Mouse (Mus musculus) testis, postnatal 10 days (tissue): ENCODE data around the gene Vti1a.

Source experiments
- DNase-seq: peaks from one replicate; pipeline ENCODE4 v3.0.0; 2021; ENCODE audit warnings: low spot score

Gene Vti1a

DNA sequence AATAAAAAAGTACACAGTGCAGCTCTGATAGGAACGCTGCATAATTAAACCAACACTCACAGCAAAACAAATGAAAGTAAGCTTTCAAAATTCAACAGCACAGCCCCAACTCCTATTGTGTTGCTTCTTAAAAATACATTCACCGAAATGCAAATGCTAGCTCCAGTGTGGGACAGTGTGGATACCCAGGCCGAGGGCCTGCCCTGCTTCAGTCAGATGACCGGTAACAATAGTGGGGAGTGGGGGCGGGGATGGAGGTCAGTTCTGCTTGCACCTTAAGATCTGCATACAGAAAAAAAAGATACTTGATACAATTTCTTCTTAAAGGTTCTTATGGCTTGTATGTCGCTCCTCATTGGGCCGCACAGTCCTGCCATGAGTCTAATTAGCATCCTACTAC, 65.2 kb downstream of the Vti1a start:
- no peak for DNase-seq

DNA sequence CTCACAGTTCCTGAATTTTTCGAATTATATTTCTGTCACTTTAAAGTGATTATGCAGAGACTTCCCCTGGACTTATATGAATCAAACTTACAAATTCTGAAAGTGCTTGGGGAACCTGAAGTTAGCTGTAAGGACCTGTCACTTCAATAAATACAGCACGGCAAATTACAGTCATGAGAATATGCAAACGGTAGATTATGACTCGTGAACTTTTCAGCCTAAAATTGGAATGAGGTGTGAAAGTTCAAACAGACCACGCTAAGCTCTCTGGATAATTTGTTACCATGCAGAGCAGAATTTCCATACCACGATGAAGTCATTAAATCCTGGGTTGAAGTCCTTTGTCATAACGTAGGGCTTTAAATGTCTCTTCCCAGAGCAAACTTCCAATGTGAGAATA, 66.7 kb downstream of the Vti1a start:
- DNase-seq, result no peak

DNA sequence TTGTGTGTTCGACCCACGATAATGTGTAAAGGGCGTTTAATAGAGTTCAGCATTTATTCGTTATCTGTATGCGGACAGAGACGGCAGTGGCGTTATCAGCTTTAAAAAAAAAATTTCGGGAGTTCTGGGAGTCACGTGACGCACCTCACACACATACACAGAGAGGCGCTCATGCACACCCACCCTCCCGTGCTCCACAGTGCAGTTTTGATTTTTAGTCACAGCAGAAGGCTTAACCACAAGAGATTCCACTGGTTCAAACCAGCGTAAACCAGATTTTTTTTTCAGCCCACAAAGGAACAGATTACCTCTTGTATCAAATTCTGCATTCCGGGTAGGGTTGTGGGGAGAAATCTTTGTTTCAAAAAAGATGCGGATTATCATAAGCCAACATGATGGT, 68.5 kb downstream of the Vti1a start:
- no peak for DNase-seq

DNA sequence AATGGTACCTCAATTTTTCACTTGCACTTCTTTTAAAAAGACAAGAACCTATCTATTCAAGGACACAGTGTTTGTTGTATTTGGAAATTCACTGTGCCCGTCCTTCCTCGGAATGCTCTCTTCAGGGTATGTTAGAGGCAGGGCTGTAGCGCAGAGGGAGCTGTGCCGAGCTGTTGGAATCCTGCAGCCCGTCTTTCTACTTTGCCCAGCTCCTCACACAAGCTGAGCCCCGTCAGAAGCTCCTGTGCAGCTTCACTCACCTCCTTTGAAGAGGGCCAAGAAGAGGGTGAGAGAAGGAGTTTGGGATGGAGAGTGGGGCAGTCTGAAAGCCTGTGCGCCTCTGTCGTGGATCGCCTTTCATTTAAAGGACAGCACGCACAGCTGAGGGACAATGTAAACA, 72.9 kb downstream of the Vti1a start:
- no peak for DNase-seq

DNA sequence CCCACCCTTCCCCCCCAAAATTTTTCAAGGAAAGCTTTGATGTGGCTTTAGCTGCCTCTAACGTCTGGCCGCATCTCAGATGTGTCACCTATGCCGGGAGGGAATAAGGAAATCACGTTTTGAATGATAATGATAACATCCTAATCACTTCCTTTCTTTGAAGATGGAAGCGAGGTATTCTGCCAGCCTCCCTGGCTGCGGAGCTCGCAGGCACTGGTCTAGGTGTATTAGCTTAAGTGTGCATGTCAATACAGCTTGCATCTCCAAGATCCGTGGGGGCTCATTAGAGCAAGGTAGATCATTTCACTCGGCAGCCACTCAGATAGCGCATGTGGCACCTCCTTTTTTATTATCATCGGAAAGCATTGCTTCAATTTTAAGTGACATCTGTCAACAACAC, 74.2 kb downstream of the Vti1a start:
- DNase-seq, result no peak

DNA sequence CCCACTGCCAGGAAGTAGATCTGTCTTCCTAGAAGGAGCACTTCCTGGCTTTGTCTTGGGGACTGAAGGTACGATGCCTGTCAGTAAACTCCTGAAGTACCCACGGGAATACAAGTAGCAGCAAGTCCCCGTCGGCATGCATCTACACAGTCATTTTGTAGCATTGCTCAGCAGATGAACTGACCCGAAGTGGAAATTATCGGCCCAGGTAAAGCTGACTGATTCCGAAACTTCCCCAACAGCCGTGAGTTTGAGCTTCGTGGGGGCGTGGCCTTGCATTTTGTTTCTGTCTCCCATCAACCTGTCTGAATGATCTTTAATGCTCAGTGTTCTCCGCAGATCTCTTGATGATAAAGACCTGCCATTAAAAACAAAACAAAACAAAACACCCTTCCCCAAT, 85.5 kb downstream of the Vti1a start:
- DNase-seq, result no peak

DNA sequence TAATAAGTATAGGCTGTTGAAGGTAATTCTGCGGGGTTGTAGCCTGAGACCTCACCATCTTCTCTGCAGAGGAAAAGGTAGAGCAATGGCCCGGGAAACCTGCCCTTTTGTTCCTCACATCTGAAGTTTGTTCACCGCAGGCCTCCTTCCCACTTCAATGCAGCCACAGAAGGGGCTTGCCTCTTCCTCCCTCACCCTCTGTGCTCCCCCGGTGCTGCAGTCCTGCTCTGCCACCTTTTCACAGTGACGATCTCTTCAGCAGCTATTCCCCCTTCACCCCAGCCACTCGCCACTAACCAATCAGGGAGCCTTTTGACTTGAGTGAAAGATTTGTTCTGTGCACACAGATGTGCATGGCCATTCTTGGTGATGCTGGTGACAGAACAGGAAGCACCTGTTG, 92.4 kb downstream of the Vti1a start:
- no peak for DNase-seq

DNA sequence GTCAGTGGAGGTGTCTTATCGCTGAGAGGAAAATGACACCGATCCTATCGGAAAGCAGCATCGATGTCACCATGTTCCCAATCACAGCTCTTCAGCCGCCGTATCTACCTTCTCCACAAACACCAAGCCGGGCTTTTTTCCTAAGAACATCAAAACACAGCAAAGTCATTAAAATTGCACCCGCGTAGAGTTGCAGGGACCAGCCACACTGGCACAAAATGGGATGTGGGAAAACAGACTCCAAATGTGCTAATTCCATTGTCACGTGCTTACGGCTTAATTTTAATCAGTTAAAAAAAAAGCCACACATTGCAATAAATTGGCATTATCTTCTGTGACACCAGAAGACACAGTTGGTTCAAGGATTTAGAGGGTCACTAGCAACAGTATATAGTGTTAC, 95.3 kb downstream of the Vti1a start:
- DNase-seq, result no peak

DNA sequence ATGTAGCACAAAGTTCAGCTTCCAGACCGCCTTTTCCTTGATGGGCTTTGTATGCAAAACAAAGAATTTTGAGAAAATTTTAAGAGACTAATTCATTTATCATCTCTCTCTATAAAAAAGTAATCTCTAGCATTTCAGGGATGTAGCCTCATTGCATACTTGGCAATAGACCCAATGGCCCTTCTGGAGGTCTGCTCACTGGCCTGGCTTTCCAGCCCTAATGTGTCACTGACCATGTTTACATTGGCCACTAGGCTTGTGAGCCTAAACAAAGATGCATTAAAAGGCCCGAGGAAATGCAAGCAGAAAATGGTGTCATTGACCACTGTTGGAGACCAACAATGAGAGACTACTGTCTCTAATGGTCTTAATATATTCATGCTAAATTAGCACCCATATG, 95.8 kb downstream of the Vti1a start:
- no peak for DNase-seq

DNA sequence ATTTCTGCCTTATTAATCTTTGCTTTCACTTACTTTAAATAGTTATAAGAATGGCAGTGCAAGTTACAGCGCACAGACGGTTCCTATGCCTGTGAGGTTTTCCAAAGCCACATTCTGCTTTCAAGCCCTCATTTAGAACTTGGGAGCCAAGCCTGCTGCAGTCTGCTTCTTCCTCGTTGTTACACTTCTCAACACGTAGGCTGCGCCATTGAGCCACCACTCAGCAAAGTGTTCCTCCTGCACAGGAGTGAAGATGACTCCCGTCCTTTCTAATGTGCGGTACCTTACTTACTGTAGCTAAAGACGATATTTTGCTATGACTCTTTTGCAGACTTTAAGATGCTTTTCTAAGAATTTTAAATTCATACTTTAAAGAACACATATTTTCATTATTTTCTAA, 98.0 kb downstream of the Vti1a start:
- peak; percentile 62 for DNase-seq

DNA sequence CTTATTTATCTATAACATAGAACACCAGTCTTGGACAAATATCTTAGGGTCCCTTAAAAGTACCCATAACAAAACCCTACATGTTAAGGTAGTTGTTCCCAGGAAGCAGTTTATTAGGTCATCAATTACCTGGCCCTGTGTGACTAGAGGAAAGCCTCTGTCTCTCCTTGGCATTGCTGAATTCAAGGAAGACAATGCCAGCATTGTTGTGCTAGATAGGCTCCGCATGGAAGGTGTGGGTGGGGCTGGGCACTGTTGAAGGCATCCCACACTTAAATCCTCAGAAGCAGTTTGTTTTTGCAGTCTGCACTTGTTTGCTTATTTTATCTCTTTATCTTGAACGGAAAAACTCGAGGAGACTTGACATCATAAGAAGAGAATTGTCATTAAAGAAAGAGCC, 102.7 kb downstream of the Vti1a start:
- DNase-seq, result no peak

DNA sequence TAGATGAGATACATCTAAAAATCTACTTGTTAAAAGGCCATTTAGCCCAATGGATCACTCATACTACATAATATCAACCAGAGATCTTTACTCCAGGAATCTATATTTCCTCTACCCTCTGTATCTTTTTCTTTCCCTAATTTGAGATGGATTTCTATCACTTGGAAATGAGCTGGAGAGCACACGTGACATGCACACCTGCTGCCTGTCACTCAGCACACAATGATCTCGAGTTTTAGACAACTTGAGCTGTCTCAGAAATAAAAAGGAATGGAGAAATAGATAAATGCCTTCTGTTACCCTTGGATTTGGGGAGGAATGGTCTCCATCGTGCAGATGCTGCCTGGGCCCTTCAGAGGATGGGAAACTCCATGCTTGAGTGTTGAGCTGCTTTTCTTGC, 103.9 kb downstream of the Vti1a start:
- no peak for DNase-seq

DNA sequence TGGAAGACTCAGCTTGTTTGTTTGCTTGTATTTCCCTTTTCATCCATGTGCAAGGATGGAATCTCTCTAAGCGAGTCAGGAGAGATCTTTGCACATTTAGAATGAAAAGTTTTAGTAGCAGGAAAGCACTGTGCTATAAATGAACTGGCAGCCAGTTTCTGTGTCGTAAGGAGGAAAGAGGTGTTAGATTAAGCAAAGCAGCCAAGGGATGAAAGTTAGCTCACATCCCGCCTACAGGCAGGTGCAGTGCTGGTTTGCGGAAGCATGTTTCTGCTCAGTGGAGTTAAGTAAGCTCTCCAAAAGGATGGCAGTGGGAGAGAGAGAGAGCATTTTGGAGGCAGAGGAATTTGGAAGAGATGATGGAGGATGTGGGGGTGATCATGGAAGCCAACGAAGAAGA, 105.7 kb downstream of the Vti1a start:
- DNase-seq, result no peak

DNA sequence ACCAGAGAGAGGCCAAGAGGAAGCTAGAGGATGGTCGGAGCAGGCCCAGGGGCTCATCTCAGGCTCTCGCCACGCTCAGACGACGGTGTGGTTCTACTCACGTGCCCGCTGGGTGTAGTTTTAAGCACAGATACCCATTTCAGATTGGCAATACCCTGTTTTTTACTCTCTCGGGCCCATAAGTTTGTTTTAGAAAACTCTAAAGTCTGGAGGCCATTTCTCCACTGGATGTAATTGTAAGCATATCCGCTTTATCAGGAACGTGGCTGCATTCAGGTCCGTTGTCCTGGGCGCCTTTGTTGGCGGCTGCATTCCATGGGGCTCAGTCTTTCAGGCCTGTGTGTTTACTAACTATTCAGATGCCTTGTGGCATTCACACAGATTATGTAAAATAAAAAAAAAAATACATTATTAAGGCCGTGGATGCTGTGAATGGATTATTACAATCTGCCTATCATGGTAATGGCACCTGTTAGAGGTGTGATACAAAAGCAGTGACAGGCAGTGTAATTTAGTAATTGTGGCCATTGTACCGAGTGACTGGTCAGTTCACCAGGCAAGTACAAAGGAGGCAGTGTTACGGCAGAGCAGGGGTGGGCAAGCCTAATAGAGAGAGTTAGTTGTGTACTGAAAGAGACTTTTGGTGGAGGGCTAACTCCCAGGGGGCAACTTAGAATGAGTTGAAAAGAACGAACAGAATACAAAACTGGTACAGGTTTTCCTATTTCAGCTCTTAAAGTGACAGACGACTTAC, 106.4 kb downstream of the Vti1a start:
- no peak for DNase-seq

DNA sequence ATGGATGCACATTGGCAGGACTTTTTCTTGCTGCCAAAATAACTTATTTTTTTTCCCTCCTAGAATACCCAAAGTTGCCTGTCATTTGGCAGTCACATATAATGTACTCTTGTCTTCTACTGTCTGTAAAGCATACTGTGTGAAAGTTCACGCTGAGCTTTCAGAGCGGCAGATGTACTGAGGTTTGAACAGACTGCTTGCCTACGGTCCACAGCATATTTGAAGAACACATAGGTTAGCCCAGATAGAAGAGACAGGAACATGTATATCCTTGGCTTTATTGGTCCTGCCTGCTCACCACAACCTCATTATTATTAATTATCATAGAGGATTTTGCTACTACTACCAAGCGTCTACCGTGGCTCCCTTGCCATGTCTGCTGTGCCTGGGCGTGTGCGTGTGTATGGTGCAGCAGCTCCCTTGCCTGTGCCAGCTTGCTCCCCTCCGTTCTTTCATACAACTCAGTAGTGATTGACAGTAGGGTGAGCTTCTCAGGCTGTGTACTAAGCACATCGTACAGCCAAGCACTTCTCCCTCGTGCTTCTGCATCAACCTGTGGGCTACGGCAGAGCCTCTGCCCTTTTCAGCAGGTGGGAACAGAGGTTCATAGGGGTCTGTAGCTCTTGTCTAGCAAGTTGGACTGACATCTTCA, 107.1 kb downstream of the Vti1a start:
- DNase-seq, result no peak

DNA sequence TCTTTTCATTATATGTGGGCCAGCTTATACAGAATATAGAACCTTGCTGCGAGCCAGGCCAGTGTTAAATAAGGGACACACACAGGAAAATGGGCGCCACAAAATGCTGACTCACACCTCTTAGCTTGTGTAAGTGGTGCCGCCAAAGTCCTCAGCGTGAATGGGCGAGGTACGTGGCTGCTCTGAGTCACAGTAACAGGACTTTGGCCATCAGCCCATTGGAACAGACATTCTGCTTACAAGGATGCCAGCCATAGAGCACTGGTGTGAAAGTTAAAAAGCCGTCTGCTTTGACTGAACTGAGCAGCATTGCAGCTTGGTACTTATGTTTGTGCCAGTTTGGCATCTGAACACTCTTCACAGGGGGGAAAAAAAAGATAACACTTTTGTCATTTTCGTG, 107.9 kb downstream of the Vti1a start:
- DNase-seq, result no peak

DNA sequence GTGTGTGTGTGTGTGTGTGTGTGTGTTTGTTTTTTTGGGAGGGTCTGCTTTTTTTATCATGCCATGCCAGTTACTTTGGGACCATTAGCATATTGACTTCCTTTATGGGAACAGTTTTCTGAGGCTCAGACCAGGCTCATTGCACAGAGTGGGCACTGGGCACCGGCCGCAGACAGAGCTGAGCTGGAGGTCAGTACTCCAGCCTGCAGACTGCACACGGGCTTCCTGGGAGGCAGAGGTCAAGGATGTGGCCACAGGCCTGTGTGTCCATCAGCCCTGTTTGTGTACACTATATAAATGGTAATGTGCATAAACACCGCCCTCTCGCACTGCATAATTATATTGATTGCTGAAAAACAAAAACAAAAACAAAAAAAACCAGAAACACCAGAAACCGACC, 108.4 kb downstream of the Vti1a start:
- DNase-seq, result no peak

DNA sequence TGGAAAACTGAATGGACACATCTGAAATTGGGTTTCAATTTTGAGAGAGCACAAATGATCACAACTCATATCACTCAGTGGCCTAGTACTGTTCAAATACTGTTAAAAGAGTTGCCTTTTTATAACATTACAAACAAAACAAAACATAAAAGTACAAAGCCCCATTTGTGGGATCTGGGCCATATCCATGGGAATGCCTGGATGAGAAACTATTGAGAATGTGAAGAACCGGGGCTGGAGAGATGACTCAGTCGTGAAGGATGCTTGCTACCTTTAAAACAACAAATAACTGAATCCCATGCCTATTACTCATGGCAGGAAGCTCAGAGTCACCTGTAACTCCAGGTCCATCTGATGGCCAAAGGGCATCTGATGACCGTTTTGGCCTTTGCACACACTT, 124.2 kb downstream of the Vti1a start:
- DNase-seq, result no peak

DNA sequence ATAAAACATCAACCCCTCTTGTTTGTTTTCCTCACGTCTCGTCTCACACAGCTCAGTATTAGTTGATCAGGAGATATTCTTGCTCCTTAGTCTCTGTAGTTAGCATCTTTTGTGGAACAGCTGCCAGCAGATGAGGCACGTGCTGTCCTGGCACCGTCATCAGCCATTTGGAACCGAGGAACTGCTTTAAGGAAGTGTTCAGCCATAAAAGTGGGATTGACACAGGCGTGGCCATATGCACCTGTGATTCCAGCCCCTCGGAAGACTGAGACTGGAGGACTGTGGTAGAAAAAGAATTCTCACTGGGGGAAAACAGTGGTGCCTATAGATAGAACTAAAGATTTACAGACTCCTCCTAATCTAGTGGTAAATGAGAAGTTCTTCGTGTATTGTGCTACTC, 127.5 kb downstream of the Vti1a start:
- no peak for DNase-seq

DNA sequence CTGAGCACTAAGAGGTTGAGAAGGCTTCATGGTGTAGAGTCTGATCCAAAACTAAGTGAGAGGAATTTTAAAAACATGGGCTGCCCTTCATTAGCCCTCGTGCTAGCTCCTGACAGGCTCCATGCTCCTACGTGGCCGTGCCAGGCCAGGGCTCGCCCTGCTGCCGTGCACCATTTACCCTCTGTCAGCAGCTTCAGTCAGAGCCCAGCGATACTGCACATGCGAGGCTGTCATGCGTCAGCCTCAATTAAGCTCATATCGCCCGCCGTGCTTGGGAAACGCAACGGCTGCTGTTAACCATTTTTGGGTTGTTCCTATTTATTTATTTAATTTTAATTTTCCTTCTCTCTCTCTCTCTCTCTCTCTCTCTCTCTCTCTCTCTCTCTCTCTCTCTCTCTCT, 133.0 kb downstream of the Vti1a start:
- no peak for DNase-seq

DNA sequence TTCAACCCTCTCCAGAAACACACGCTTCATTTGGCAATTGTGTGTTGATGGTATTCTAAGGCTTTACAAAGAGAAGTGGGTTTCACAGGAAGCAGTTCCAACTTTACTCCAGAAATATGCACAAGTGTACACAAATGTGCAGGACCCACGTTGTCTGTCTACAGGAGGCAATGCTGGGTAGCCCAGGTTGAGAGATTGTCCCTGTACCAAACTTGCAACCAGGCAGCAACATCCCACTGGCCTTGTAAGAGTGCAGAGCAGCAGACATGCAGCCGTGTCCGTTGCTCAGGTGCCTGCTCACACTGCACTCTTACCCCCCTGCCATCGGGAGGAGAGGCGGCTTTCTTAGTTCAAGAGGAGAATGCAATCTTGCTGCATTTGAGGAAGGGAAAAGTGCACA, 133.4 kb downstream of the Vti1a start:
- no peak for DNase-seq

DNA sequence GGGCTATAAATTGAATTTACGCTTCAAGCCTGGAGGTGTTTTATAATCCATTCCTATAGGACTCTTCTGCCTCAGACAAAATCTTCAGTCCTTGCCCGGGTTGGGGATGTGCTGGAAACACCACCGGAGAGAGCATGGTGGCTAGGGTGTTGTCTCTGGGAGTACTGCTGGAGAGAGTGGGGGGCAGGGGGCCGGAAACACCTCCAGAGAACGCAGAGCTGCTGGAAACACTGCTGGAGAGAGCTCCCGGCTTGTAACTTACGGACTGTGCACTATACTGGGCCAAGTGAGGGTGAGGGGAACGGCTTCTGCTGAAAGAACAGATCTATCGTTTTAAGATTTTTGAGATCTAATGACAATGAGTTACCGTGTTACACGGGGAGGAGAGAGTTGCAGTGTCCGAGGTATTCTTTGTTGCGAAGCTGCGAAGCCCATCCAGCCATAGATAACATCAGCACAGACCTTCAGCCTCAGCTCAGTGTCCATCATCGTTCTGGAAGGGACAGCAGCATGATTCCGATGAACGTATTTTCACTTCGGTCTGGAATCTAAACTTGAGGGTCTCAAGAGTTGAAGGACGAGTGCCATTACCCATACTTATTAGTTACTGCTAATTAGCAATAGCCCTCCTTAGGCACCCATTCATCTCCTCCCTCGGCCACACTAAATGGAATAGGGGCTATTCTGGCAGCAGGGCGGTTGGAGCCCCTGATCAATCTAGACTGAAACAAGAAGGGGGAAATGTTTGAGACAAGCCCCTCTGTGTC, 140.4 kb downstream of the Vti1a start:
- no peak for DNase-seq

DNA sequence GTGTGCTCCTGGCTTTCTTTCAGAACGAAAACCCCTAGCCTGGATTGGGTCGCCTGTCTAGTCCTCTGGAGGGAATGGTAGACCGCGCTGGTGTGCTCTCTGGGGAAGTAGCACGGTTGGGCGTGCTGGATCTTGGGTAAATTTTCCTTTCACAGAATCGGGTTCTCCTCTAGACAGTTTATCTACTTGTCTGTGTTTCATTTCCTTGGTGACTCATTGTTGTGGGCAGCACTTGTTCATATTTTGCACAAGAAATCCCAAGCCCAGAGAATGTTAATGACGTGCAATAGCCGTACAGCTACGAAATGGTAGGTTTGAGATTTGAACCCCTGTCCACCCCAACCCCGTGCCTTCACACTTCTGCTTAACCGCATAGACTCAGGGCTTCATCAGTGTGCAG, 145.9 kb downstream of the Vti1a start:
- DNase-seq, result no peak
